Mouse (Mus musculus) megakaryocyte progenitor cell, adult 5-6 weeks (primary cell): ENCODE measurements around the gene Rab20. TPM values are rescaled to one million over a fixed set of nuclear protein-coding genes. Genes with fewer than 3 reads are reported as not detected.
"Not testable (repeated sequence)": the region's sequence is repeated elsewhere in the genome, so short reads cannot be mapped to it uniquely, and the experiment has no call there.

Experiments used
- ATAC-seq: replicated peaks from 2 replicates; pipeline ENCODE4 v1.8.0; 2016; ENCODE audit warnings: mild to moderate bottlenecking, moderate TSS enrichment, inconsistent platforms; ENCODE audit not compliant: poor library complexity
- total RNA-seq, 2 experiments: library from RNA; stranded (forward) in 1 of 2; stranded (reverse) in 1 of 2; fragments of 157-497, 149-512 nt in 1 of 2; fragments of 200-1000 nt in 1 of 2; gene quantifications; 2 replicates each; pipeline versions ENCODE4 v1.2.3 to v1.2.4; 2015 to 2017

Gene Rab20
- total RNA-seq (2015) (1.3 and 2.2 TPM in 2 replicates), total RNA-seq (2017) (3.7 and 5.2 TPM in 2 replicates)

DNA sequence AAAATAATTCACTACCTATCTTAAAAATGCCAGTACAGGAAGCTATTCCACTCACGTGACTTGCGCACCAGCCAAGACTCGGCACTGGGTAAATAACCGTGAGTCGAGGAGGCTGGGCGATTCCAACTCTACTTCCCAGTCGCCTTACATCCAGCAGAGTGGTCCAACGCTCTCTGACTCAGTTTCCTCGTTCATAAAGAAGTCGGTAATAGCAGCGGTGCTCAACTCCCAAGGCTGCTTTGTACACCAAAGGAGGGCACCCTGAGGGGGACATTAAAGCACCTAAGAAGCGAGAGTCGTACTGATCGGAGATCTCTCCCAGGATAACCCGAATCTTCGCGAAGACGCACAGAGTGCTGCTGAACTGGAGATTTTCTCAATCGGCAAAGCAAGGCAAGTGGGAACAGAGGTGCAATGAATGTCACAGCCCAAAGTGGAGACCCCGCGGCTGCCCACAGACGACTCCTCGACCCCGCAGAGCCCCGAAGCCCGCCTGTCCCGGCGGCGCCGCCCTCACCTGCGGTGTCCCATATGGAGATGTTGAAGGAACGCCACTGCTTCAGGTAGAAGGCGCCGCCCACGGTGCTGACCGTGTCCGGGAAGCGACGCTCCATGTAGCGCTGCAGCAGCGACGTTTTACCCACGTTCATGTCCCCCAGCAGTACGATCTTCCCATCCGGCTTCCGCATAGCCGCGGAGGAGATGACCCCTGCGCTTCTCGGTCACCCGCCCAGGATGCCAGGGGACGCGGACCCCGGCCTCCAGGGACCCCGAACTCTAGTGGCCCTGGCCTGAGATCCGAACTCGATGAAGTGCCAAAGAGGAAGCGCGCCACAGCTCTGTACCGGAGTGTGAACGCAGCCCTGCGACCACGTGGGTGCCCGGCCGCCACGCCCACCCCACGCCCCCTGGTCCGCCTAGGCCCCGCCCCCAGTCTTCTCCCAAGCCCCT is at the start of gene Rab20:
Rab20 (minus strand) TSS at position 900 of the 951 bp plus-strand sequence.
- peak; percentile 63 for ATAC-seq

DNA sequence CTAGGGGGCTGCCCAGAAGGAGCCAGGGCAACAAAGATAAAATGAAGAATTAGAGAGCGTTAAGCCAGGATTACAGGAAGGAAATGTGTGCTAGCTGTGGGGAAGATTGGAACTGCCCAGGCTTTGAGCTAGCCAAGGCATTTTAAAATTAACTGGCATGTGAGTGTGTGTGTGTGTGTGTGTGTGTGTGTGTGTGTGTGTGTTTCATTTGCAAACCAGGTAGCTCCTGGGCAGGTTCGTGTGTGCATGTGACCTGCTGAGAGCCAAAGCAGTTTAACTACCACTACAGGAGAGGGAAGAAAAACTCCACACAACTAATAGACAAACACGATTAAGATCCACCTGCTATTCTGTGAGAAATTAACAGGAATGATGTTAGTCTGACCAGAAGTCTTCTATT is 44.8 kb upstream of the Rab20 start:
- ATAC-seq, result no peak

DNA sequence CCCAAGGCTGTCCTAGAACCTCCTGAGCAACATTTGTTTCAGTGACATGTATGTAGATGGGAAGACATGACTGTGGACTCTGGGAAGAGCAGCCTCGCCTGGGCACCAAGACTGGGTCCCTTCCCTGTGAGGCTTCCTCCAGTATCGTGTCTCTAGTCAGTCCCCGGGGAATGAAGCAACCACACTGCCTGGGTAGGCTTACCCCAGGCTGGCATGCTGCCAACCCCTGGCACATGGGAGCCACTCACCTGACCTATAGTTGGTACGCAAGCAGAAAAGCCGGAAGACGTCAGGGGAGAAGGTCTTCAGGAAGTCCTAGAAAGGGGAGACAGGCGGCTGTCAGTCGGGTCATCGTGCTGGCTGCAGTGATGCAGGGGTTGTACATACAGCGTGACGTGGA is 40.2 kb upstream of the Rab20 start:
- ATAC-seq, result 0 out of 2 replicates have a peak, but pooled peaks have one; percentile 9

DNA sequence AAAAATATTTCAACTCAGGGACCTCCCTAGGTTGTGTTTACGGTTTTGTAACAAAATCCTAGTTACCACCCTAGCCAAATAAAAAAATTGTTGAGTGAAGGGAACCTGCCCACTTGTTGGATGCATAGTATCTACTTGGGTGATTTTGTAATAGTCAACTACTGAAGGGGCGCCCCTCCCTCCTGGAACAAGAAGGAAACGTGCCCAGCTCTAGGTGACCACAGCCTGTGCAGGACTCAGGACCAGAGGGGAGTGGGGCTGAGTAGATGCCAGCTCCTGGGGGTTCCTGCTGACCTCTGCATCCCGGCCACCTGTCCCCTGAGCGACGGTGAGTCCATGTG is 39.5 kb upstream of the Rab20 start:
- peak; percentile 24; the same call in 1 of the 2 replicates for ATAC-seq

DNA sequence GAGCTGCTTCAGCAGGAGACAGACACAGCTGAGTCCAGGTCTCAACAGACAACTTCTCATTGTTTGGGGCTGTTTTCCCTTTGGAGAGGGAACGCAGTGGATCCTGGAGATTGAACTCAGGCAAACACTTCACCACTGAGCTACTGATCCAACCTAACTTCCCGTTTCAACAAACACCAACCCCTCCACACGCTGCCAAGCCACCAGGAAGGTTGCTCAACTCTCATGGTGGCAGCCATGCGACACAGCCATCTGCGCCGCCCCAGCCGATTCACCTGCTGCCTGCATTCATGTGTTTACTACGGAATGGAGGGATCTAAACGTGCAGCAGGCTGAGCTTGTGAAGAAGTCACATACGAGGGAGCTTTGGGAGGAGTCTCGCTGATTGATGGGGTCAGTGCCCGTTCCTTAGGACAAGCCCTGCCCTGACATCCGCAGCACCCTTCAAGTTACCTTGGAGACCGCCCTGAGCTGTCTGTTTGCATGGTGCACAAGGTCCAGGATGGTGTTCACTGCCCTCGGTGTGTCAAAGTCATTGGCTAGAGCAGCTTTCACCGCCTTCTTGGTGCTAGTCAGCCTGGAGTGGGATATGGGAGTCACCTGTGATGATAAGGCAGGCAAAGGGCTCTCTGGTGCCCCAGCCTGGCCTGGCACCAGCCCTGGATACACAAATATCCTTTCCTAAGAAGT is 39.0 kb upstream of the Rab20 start:
- ATAC-seq, result peak; percentile 69

DNA sequence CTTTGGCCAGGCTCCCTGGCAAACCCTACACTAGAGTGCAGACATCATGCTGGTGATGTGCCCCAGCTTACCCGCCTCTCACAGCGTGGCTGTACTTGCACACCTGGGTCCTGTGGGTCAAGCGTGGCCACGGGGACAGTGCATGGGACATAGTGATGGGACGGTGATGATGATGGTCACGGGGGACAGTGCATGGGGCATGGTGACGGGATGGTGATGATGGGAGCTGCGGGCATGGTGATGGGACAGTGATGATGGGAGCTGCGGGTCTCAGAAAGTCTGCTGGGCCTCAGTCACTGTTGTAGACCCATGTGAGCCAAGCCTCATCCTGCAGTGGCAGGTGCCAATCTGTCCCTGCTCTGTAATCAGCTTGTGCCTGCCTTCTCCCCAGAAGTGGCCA is 37.8 kb upstream of the Rab20 start:
- ATAC-seq, result no peak

DNA sequence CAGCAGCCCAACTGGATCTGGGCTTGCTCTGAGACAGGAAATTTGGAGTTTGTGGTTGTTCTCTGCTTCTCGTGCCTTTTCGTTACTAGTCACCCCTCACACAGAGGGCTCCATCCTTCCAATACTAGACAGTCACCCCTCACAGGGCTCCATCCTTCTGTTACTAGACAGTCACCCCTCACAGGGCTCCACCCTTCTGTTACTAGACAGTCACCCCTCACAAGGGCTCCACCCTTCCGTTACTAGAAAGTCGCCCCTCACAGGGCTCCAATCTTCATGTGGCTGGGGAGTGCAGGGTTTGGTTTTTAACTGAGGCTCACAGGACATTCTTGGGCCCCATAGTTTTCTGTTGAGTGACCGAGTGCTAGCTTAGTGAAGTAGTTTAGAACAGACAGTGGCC is 34.7 kb upstream of the Rab20 start:
- no peak for ATAC-seq

DNA sequence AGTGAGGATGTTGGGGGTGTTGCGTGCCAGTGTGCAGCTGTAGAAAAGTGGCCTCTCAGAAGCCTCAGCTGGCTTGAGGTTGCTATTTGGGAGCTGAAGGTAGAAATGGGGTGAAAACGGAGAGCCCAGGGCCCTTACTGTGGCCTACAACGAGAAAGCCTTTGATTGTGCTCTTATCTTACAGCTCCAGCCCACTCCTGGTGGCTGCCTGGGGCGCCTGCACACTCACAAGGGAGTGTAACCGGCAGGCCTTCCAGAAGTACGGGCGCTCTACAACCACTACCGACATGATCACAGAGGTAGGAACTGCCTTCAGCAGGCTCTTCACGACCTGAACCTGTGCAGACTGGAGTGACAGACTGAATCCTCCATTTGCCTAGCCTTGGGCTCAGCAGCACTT is 34.2 kb upstream of the Rab20 start:
- peak; percentile 76 for ATAC-seq

DNA sequence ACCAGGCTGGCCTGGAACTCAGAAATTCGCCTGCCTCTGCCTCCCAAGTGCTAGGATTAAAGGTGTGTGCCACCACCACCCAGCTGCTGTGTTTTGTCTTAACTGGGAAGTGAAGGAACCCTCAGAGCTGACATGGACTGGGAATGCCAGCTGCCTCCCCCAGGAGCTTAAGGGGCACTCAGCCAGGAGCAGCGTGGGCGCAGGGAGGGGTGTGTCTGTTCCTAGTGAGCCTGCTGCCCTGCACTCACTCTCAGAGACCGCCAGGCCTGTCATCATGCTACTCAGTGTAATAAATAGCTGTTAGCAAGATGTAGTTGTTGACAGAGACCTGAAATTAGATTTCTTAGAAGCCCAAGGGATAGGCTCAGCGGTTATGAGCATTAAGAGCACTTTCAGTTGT is 32.5 kb upstream of the Rab20 start:
- ATAC-seq, result no peak

DNA sequence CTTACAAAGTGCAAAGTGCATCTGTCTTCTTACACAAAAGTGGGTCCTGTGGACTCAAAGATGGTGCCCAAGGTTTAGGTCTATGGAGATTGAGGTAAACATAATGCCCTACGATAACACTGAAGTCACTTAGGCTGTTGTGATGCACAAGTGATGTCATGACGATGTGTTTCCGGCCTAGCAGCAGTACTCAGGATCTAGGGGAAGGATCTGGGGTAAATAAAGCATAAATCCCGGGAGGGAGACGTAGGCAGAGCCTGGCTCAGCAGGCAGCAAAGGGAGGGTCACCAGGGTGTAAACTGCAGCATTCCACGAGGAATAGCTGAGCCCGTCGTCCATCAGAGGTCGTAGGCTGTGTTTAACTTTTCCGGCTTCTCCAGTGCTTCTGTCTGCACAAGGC is 30.4 kb upstream of the Rab20 start:
- no peak for ATAC-seq

DNA sequence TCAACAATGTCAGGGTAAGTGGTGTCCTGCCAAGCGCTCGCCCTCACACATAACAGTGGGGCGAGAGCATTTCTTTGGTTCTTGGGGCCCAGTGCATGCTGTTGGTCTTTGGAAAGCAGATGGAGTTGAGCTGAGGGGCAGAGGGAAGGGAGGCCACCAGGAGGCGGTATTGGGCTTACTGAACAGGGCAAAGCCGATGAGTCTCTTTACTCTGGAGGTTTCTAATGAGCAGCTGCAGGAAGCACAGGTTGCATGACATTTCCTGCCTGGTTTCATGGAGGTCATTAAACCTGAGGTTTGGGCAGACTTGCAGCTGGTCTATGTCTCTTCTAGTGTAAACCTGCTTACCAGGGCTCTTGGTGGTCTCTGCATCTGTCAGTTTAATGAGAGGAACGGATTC is 28.3 kb upstream of the Rab20 start:
- peak; percentile 84 for ATAC-seq

DNA sequence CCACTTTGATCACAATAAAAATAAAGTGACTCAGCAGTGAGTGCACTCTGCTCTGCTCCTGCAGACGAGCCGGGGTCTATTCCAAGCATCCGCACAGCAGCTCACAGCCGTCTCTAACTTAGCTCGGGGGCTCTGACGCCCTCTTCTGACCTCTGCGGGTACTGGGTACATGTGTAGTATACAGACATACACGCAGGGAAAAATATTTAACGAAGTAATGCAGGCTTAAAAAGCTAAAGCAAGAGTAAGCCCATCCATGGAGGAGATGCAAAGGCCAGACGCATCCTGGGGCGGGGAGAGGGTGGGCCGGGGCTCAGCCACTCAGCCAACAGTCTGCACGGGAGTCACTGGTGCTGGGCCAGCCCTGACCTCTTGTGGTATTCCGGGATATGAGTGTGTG is 27.6 kb upstream of the Rab20 start:
- ATAC-seq, result no peak

DNA sequence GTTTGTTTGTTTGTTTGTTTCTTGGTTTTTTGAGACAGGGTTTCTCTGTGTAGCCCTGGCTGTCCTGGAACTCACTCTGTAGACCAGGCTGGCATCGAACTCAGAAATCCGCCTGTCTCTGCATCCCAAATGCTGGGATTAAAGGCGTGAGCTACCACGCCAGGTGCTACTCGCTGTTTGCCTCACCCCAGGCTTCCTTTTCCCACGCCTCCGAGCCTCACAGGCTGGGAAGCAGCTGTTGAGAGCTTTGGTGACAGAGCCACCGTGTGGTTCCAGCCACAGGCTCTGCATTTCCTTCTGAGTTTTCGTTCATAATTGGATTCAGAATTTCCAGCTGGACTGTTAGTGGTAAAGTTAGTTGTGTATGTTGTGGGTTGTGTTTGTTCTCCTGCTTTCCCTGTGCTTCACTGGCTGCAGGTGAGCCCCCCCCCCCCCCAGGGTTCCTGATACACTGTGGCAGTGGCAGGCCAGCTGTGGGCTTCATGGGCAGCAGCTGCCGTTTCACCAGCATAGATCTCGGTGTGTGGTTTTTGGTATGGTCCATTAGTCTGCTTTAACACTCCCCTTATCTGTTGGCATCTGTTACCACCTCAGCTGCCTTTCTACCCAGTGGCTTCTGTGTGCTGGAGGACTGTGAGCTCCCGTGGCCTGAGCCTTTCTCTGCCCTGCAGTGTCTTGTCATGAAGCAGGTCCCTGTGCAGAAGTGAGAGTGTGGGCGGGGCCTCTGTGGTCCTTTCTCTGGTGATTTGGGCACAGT is 25.1 kb upstream of the Rab20 start:
- ATAC-seq, result peak; percentile 24

DNA sequence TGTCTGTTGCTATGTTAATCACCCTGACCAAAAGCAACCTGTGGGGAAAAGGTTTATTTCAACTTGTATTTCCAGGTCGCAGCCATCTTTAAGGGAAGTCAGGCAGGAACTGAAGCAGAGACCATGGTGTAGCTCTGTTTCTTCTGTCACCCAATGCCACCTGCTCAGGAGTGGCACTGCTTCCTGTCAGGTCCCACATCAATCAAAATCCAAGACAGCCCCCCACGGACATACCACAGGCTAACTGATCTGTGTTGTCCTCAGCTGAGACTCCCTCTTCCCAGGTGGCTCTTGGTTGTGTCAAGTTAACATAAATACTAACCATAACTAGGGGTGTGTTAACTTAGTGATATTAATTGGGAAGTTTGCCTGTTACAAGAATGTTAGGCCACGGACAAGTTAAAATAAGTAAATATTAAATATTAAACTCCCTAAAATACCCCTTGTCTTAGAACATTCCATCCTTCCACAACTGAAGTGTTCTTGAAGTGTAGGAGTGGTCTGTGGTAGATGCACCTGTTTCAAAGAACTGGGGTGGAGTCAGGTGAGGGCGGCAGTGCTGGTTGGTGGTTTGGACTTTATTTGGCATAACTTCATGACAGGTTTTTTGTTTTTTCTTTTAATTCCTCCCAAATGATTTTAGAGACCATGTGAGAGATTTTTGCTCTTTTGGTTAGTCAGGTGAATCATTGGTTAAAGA is 20.4 kb upstream of the Rab20 start:
- no peak for ATAC-seq

DNA sequence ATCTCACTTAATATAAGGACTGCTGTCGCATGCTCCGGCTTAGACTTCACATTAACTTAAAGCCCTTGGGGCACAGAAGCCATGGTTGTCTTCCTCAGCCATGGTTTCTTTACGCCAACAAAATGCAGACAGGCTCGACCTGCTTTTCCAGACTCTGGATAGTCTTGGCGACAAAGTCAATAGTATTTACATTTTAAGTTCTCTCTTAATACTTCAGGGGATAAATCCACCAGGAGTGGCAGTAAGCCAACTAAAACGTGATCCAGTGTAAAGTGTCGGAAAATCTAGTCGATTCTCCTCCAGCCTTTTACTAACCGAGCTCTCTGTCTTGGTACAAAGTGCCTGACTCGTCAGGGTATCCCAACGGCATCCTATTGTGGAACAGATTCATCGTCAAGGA is 19.8 kb upstream of the Rab20 start:
- ATAC-seq, result no peak

DNA sequence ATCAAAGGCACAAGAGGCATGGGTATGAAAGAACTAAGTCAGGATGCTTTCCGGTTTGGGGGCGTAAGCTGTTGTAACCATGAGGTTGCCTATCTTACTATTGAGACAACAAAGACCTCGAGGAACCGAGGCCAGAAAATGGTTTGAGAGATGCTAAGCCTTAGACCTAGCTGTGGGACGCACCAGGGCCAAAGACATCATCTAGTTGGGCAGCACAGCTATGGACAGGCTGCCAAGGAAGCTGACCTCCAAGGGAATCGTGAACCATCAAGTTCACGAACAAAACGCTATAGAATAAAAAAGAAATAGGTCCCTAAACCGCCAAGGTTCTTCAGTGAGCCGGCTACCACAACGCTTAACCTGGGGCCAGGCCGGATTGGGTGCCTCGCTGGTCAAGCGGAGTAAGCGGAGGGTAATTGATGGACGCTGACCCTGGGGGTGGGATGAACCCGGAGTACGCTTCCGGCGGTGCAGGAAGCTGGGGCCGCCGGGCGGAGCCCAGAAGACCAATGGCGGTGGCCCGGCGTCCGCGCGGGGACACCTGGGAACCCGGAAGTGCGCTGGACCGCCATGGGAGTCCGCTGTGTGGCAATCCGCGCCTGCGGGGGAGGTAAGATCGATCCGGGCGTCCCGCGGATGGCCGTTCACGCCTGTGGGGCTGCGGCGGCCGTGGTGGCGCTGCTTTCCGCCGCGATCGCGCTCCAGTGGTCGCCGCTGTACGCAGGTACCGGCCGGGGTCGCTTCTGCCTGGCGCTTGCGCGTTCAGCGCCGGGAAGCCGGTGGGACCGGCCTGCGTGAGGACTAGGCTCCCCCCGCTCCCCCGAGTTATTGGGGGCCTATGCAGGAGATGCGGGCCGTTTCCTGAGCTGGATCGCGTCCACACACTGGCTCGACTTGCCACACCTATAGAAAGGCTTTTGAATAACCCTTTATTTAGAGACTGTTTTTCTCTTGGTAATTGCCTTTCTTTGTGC is 18.8 kb upstream of the Rab20 start, which contains the start of gene Naxd:
Naxd (plus strand) TSS at position 490 of the 974 bp plus-strand sequence.
- ATAC-seq, result peak; percentile 100

DNA sequence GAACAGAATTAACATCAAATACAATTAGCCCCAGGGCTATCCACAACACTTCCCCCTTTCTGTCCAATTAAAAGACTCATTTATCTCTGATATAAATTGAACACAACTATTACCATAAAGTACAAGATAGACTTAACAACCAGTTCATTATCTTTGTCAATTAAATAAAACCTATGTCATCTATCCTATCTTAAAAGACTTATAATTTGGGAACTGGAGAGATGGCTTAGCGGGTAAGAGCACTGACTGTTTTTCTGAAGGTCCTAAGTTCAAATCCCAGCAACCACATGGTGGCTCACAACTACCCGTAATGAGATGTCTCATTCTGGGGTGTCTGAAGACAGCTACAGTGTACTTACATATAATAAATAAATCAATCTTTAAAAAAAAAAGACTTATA is 13.8 kb upstream of the Rab20 start:
- not testable (repeated sequence) for ATAC-seq

DNA sequence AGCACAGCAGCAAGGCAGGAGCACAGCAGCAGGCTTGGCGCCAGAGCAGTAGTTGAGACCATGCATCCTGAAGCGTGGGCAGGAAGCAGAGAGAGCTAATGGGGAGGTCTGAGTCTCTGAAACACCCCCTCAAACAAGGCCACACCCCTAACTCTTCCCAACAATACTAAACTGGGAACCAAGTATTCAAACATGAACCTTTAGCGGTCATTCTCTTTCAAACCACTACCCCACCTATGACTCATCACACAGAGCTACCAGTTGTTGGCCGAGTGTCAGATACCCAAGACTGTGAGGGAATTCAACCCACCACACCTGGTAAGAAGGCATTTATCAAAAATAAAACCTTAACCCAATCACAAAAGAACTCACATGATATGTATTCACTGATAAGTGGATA is 8.7 kb upstream of the Rab20 start:
- no peak for ATAC-seq

DNA sequence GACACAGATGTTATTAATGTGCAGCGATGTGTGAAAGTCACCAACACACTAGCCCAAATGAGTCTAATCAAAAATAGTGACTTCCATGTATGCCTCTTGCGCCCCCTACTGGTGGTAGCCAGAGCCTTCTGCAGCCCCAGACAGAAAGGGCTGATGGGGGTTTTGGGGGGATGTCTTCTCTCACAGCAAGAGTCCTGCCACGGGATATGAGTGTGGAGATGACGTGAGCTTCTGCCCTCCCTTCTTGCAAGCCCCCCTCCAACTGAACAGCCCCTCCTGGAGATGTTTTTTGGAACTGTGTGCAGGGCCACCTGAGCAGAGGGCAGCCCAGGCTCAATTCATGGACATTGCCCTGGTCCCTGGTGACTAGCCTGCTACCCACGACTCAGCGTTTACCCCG is 7.6 kb upstream of the Rab20 start:
- ATAC-seq, result peak; percentile 90

DNA sequence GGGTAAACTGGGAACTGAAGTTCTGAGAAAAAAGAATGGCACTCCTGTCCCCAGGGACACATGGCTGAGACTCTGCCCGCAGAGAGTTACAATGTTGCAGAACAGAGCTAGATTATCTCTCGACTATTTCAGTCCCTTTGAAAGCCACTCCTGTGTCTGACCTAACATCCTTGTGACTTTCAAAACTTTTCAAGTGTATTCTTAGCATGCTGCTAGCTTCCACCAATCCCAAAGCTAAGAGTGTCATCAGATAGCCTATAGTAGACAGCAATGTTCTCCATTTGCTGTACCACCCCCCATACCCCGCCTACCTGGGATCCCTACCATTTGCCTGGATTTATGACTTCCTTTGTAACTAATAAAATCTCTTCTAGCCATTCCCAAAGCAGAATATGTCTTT is 4.0 kb upstream of the Rab20 start:
- ATAC-seq, result no peak
